Mouse (Mus musculus): ENCODE results near the gene Gpc6. TPM values are rescaled to one million over a fixed set of nuclear protein-coding genes. Genes with fewer than 3 reads are reported as not detected.

Gene Gpc6
- total RNA-seq, 2 experiments from 2014 or later: 1.7 to 4.1 TPM

- DNase-seq: no peak
- intact Hi-C loops (cut with DNase I): no loop called here
- peak overlapping the region; percentile 78 for H3K27ac ChIP-seq
- no peak overlapping the region; the same call in 1 of the 2 replicates for H3K4me3 ChIP-seq
- no peak for TF ChIP-seq CTCF (IDR thresholded peaks at IDR 0.05)
Measured at GRCm38 (mm10) chr14:117909046-117909445, 983.9 kb downstream of the Gpc6 start.

GRCm38 (mm10) chr14:117910323-117910722 lies 985.2 kb downstream of the Gpc6 start:
- H3K27ac ChIP-seq: peak overlapping the region; percentile 48; the same call in 1 of the 2 replicates
- no peak for TF ChIP-seq CTCF (IDR thresholded peaks at IDR 0.05)
- intact Hi-C loops (cut with DNase I): no loop called here
- H3K4me3 ChIP-seq: no peak overlapping the region
- peak; percentile 47 for DNase-seq

GRCm38 (mm10) chr14:117912624-117913270 lies 987.6 kb downstream of the Gpc6 start:
- H3K4me3 ChIP-seq: no peak overlapping the region
- DNase-seq: no peak
- H3K27ac ChIP-seq: peak overlapping the region; percentile 13
- TF ChIP-seq CTCF (IDR thresholded peaks at IDR 0.05): no peak
- intact Hi-C loops (cut with DNase I): no loop called here

DNA sequence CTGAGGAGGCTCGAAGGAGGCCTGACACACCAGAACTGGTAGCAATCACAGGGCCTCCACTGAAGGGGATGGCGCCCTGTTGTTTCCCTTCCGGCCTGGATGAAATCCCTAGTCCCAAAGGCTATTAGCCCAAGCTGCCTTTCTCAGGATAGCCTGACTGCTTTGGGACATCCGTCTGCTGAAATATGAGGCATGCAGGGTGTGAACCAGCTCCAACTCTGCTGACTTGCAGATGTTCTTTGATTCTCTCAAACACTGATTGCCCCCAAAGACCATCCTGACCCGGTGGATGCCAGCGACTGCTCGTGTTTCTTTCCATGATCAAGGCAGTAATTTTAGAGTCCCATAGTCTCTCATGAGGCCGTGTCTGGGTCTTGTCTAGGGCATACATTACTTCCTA lies 991.5 kb downstream of the Gpc6 start:
- intact Hi-C loops (cut with DNase I): no loop called here
- DNase-seq: no peak
- TF ChIP-seq CTCF (IDR thresholded peaks at IDR 0.05): no peak
- H3K27ac ChIP-seq: no peak overlapping the region
- no peak overlapping the region for H3K4me3 ChIP-seq

DNA sequence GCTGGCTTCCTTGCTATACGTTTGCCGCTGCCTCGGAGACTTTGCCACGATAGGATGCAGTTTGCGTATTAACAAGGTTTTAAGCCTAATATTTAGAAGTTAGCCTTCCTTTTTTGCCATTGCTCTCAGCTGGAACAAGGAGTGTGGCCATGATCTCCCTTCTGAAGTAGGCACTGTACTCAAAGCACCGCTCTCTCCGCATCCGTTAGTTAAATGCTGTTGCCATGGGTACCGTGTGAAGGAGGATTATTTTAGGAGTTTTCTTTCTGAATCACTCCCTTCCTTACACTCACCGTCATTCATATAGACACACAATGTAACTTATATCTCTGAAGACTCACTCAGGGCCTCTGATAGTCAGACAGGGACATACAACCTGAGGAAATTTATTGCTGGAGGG lies 993.6 kb downstream of the Gpc6 start:
- DNase-seq: no peak
- Histone ChIP-seq H3K4me3 (no peak overlapping the region), H3K27ac (no peak overlapping the region)
- intact Hi-C loops (cut with DNase I): no loop called here
- TF ChIP-seq CTCF (IDR thresholded peaks at IDR 0.05): no peak

DNA sequence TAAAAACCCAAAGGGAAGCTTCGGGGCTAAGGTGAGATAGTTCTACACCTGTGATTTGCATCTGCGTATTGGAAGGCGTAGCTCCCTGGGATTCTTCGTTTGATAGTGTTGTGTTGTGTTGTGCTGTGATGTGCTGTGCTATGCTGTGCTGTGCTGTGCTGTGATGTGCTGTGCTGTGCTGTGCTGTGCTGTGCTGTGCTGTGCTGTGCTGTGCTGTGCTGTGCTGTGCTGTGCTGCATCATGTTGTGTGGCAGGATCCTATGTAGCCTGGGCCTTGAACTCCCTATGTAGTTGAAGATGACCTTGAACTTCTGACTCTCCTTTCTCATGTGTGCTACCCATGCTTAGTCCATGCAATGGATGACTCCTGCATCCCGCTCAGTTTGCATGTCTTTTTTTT lies 994.5 kb downstream of the Gpc6 start:
- intact Hi-C loops (cut with DNase I): no loop called here
- TF ChIP-seq CTCF (IDR thresholded peaks at IDR 0.05): no peak
- DNase-seq: no peak
- no peak overlapping the region for H3K4me3 ChIP-seq
- H3K27ac ChIP-seq: no peak overlapping the region

GRCm38 (mm10) chr14:117921393-117922014 lies 996.4 kb downstream of the Gpc6 start:
- DNase-seq: no peak
- intact Hi-C loops (cut with DNase I): no loop called here
- no peak; the same call in 1 of the 2 replicates for TF ChIP-seq CTCF (IDR thresholded peaks at IDR 0.05)
- Histone ChIP-seq H3K27ac (peak overlapping the region; percentile 6; the same call in 1 of the 2 replicates), H3K4me3 (peak overlapping the region; percentile 52)

DNA sequence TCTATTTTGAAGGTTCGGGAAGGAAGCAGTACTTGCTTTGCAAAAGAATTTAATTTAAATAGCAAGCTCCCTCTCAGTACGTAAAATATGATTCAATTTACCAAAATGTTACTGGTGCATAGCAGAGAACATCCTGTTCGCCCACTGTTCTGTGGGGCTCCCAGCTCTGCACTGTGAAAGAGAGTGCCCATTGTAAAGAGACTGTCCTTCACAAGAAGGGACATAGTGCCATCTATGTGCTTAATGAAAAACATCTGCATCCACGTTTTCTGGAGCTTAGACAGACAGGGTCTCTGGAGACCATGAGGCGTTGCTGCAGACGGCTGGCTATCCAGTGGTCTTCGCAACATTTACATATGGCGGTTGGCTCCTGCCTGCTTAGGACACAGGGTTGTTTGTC lies 998.6 kb downstream of the Gpc6 start:
- intact Hi-C loops (cut with DNase I): no loop called here
- TF ChIP-seq CTCF (IDR thresholded peaks at IDR 0.05): no peak
- no peak for DNase-seq
- Histone ChIP-seq H3K27ac (no peak overlapping the region), H3K4me3 (no peak overlapping the region)

DNA sequence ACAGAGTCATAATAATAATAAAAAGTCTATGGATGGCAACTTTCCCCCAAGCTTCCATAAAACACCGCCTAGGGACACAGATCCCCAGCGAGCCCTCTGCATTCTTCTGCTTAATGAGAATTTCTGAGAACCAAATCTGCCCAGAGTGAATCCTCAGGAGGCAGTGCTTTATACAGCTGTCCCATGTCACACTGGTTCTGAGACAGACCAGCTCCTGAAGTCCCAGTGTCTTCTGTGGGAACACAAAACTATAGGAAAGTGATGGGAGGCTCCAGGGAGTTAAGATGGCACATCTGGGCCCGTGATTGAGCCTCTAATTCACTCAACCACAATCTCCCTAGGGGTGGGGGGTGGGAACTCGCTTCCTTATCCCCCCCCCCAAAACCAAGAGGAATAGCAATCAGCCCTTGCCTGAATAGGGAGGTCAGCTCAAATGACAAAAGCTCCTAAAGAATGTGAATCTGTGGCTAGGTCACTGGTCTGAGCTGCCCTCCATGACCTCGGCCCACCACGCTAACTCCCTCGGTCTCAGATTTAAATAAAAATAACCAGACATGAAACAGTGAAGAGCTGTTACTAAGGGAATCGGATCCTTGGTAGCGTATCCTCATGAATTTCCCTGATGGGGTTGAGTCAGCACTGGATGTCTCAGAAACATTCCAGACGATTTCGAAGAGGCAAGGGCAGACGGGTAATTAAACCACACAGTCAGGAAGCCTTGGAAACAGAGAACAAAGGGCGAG lies 1005.2 kb downstream of the Gpc6 start:
- intact Hi-C loops (cut with DNase I): no loop called here
- H3K27ac ChIP-seq: peak overlapping the region; percentile 76
- TF ChIP-seq CTCF (IDR thresholded peaks at IDR 0.05): no peak
- H3K4me3 ChIP-seq: peak overlapping the region; percentile 30; the same call in 1 of the 2 replicates
- DNase-seq: no peak

DNA sequence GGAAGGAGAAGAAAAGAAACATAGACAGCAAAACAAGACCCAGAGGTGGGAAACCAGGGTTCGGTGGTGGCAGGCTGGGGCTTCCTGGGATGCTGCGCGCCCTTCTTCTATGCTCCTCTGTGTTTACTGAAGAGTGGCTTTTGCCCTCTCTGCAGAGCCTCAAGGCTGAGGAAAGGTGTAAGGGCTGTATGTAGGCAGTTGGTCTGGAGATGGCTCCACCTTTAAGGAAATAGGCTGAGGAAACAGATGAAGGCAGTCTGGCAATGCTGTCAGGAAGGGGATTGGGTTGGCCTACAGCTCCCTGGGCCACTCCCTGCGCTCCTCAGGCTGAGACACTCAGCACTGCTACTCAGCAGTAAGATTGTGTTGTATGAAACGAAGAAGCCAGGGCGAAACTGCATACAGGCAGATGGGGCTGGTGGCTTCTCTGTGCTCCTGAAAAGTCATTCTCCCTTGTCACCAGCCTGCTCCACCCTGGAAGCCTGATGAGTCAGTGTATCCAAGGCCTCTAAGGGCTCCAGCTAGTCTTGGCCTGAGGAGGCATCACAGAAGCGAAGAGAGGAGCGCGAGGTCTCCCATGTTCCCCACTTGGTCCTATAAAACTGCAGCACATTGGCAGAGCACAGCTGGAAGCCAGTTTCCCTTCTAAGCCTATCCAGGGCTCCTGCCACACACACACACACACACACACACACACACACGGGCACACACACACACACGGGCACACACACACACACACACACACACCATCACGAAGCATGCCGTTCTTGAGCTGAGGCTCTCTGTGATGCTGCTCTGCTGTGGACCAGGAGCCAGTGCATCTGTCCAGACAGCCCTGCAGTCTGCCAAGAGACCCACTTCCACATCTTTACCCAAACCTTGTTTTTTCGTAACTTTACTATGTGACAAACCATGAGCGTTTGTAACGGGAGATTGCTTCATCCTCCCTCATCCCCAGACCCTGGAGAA lies 1006.0 kb downstream of the Gpc6 start:
- intact Hi-C loops (cut with DNase I): no loop called here
- TF ChIP-seq CTCF (IDR thresholded peaks at IDR 0.05): no peak
- peak overlapping the region; percentile 76 for H3K27ac ChIP-seq
- peak; percentile 30 for DNase-seq
- peak overlapping the region; percentile 30; the same call in 1 of the 2 replicates for H3K4me3 ChIP-seq

DNA sequence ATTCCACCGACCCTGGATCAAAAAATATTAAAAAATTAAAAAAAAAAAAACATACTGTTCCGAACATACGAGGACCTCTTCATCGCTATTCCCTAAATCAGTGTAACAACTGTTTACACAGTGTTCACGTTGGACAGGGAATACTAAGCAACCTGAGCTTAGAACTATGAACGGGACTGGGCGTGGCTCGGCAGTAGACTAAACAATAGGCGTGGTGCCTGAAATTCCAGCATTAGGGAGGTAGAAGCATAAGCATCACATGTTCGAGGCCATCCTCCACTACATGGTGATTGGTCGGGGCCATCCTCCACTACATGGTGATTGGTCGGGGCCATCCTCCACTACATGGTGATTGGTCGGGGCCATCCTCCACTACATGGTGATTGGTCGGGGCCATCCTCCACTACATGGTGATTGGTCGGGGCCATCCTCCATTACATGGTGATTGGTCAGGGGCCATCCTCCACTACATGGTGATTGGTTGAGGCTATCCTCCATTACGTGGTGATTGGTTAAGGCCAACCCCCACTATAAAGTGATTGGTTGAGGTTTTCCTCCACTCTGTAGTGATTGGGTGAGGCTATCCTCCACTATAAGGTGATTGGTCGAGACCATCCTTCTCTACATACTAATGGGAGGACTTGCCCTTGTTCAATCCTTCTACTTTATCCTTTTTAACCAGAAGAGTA lies 1007.2 kb downstream of the Gpc6 start:
- TF ChIP-seq CTCF (IDR thresholded peaks at IDR 0.05): no peak
- intact Hi-C loops (cut with DNase I): no loop called here
- H3K27ac ChIP-seq: no peak overlapping the region
- DNase-seq: no peak
- no peak overlapping the region for H3K4me3 ChIP-seq

DNA sequence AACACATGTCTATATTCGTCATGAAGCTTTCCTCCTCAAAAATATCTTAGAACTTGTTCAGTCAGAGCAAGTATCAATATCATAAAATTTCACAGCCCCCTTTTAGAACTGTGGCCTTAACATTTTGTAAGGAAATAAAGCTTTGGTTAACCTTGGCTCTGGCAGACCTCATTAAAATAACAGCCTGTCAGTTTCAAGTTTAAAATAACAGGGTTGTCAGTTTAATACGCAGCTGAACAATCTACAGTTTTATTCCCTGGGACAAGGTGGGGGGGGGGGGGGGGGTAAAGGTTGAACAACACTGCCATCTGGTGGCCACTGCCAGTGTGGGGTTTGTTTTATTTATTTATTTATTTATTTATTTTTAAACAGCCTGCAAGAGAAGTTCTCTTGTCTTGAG lies 1013.4 kb downstream of the Gpc6 start:
- Histone ChIP-seq H3K4me3 (no peak overlapping the region), H3K27ac (no peak overlapping the region)
- peak; percentile 57 for DNase-seq
- intact Hi-C loops (cut with DNase I): no loop called here
- TF ChIP-seq CTCF (IDR thresholded peaks at IDR 0.05): peak; percentile 64
